Mouse (Mus musculus) MEL (cell line): Measurements from ENCODE around the gene 4921507P07Rik.

ENCODE experiments used
- CTCF ChIP-seq, 3 experiments: IDR thresholded peaks in 2 of 3; conservative IDR thresholded peaks in 1 of 3; 2 replicates each; pipeline ENCODE4 v1.5.1; 2011 to 2012; ENCODE audit warnings: low read length in 3 of 3, low read depth in 2 of 3, mild to moderate bottlenecking in 2 of 3, improper control_type of control experiment in 1 of 3, inconsistent platforms in 1 of 3, mixed read lengths in 1 of 3, moderate library complexity in 1 of 3; ENCODE audit not compliant: control insufficient read depth in 1 of 3, insufficient read depth in 1 of 3, poor library complexity in 1 of 3, severe bottlenecking in 1 of 3
- EP300 ChIP-seq, 2 experiments: IDR thresholded peaks; 2 replicates each; pipeline ENCODE4 v1.6.1; 2011; ENCODE audit warnings: improper control_type of control experiment in 2 of 2, low read length in 2 of 2, low read depth in 1 of 2, mild to moderate bottlenecking in 1 of 2
- GATA1 ChIP-seq: IDR thresholded peaks from 2 replicates; pipeline ENCODE4 v1.6.1; 2011; ENCODE audit warnings: low read depth, low read length, improper control_type of control experiment
- KAT2A ChIP-seq: conservative IDR thresholded peaks from 2 replicates; pipeline ENCODE4 v1.6.1; 2012; ENCODE audit warnings: low read depth, low read length, improper control_type of control experiment, inconsistent platforms
- MAX ChIP-seq: IDR thresholded peaks from 2 replicates; pipeline ENCODE4 v1.6.1; 2011; ENCODE audit warnings: low read length, improper control_type of control experiment
- MEF2A ChIP-seq: IDR thresholded peaks from 2 replicates; pipeline ENCODE4 v1.6.1; 2014; ENCODE audit warnings: low read depth, mild to moderate bottlenecking, inconsistent platforms, low read length, improper control_type of control experiment; ENCODE audit not compliant: poor library complexity, insufficient replicate concordance, severe bottlenecking; ENCODE audit errors: extremely low read depth
- MYB ChIP-seq: IDR thresholded peaks from 2 replicates; pipeline ENCODE4 v1.6.1; 2011; ENCODE audit warnings: mild to moderate bottlenecking, low read depth, low read length, improper control_type of control experiment
- POLR2A ChIP-seq, 2 experiments: IDR thresholded peaks; 2 replicates each; pipeline ENCODE4 v1.6.1; 2011 to 2012; ENCODE audit warnings: low read length in 2 of 2, mild to moderate bottlenecking in 2 of 2, control low read depth in 1 of 2, improper control_type of control experiment in 1 of 2, low read depth in 1 of 2, moderate library complexity in 1 of 2; ENCODE audit not compliant: control insufficient read depth in 1 of 2, insufficient read depth in 1 of 2, poor library complexity in 1 of 2
- ZC3H11A ChIP-seq: IDR thresholded peaks from 2 replicates; pipeline ENCODE4 v1.6.1; 2012; ENCODE audit warnings: low read depth, mild to moderate bottlenecking, inconsistent platforms, low read length, improper control_type of control experiment

DNA sequence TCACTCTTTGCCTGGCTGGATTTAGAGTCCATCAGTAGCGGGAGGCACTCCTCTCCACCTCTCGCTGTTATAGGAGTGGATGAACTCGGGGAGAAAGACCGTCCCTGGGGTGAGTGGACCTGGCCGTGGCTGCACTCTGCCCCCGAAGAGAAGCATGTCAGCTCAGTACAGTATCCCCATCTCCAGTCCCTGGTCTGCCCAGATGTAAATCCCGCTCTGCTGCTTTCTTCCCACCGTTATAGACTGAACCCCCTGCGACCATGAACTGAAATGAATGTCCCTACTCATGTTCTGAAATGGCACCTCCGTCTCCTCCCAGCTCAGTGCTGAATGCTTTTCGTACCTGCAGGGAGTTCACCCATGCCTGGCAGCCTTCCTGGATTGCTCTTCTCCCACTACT lies 67.2 kb downstream of the 4921507P07Rik start:
- TF ChIP-seq POLR2A (IDR thresholded peaks at IDR 0.05; ENCODE audit: control insufficient read depth in 1 of 2, insufficient read depth in 1 of 2, low read depth in 1 of 2, low read length in 2 of 2, poor library complexity in 1 of 2) (no peak), CTCF (IDR thresholded peaks at IDR 0.05 in 2 of 3, conservative IDR thresholded peaks at IDR 0.05 in 1 of 3; ENCODE audit: control insufficient read depth in 1 of 3, insufficient read depth in 1 of 3, low read depth in 2 of 3, low read length in 3 of 3, poor library complexity in 1 of 3, severe bottlenecking in 1 of 3) (no peak), EP300 (IDR thresholded peaks at IDR 0.05; ENCODE audit: low read depth in 1 of 2, low read length in 2 of 2) (no peak), MEF2A (no peak), MAX (no peak), ZC3H11A (no peak), GATA1 (no peak), KAT2A (no peak), MYB (no peak)
